Mouse (Mus musculus): ENCODE measurements at regions not wholly inside any gene's neighbourhood (a gene's known extent, or its start where the extent isn't known, plus 50 kb on each side); places are given as distances from the start of the nearest gene placed in this dataset.

DNA sequence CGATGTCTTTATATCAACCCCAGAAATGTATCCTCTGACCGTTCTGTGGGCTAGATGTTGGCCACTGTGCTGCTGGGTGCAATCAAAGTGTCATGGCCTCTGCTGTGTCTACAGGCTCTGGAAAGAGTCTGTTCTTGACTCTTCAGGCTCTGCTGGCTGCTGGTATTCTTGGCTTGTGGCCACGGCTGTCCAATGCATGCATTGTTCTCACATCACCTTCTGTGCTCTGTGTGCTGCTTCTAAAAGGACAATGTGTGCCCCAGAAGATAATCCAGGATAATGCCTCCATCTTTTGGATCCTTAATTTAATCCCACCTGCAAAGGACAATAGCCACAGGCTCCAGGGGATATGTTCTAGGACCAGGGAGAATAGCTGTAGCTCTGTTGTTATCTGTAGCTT lies 77.5 kb upstream of the Dapl1 start:
- TF ChIP-seq POLR2A (IDR thresholded peaks at IDR 0.05; ENCODE audit: borderline replicate concordance, extremely low read depth, insufficient read depth, insufficient read length, poor library complexity, severe bottlenecking) (no peak), CTCF (IDR thresholded peaks at IDR 0.05; ENCODE audit: borderline replicate concordance, extremely low read depth, insufficient read depth, insufficient read length) (no peak)

DNA sequence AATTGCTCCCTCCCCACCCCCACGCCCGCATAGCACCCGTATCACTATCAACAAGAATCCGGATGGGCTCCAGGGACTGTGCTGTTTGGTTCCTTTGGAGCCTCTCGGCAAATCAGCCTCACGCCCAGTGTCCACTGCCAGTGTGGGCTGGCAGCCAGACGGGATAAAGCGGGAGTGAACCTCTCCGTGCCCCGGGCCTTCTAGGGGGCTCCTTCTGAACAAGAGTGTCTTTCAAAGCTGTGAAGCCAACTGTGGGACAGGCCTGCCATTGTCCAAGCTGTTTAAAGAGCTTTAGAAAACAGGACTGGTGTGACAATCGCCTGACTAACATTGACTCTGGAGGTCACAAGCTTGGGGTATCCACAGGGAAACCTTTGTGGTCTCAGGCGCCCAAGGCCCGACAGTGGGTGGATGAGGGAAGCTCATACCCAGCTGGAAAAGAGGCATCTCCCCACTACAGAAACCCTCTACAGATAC lies 76.9 kb upstream of the Dapl1 start:
- DNase-seq (ENCODE audit: low read depth): peak; percentile 70
- no peak for TF ChIP-seq POLR2A (IDR thresholded peaks at IDR 0.05; ENCODE audit: borderline replicate concordance, extremely low read depth, insufficient read depth, insufficient read length, poor library complexity, severe bottlenecking)
- TF ChIP-seq CTCF (IDR thresholded peaks at IDR 0.05; ENCODE audit: borderline replicate concordance, extremely low read depth, insufficient read depth, insufficient read length): no peak

More for the DNA sequence above, 77.5 kb upstream of the Dapl1 start:
- no peak for DNase-seq (ENCODE audit: low read depth)

GRCm38 (mm10) chr2:59408040-59408587 lies 76.3 kb upstream of the Dapl1 start:
- DNase-seq (ENCODE audit: low read depth): no peak
- TF ChIP-seq POLR2A (IDR thresholded peaks at IDR 0.05; ENCODE audit: borderline replicate concordance, extremely low read depth, insufficient read depth, insufficient read length, poor library complexity, severe bottlenecking) (no peak), CTCF (IDR thresholded peaks at IDR 0.05; ENCODE audit: borderline replicate concordance, extremely low read depth, insufficient read depth, insufficient read length) (no peak)

DNA sequence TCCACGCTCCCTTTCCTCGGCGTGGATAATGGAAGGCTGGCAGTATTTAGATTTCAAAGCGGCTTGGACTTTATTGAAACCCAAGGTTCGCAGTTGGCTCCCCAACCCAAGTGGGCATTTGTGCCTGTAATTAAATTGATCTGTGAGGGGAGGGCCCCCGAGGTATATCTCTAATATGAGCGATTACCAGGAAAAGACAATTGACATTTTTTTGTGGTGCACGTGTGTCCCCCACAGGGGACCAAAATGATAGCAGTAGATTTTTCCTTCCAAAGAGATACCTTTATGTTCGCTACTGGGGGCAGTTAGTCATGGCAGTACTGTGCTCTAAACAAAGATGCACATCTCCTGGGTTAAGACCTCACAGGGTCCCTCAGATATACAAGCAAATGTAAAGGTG lies 69.8 kb upstream of the Dapl1 start:
- TF ChIP-seq CTCF (IDR thresholded peaks at IDR 0.05; ENCODE audit: borderline replicate concordance, extremely low read depth, insufficient read depth, insufficient read length) (no peak), POLR2A (IDR thresholded peaks at IDR 0.05; ENCODE audit: borderline replicate concordance, extremely low read depth, insufficient read depth, insufficient read length, poor library complexity, severe bottlenecking) (no peak)
- no peak for DNase-seq (ENCODE audit: low read depth)

- DNase-seq (ENCODE audit: low read depth): no peak
- no peak for TF ChIP-seq CTCF (IDR thresholded peaks at IDR 0.05; ENCODE audit: borderline replicate concordance, extremely low read depth, insufficient read depth, insufficient read length)
- no peak for TF ChIP-seq POLR2A (IDR thresholded peaks at IDR 0.05; ENCODE audit: borderline replicate concordance, extremely low read depth, insufficient read depth, insufficient read length, poor library complexity, severe bottlenecking)
Measured at GRCm38 (mm10) chr2:59416491-59417195, 67.8 kb upstream of the Dapl1 start.

DNA sequence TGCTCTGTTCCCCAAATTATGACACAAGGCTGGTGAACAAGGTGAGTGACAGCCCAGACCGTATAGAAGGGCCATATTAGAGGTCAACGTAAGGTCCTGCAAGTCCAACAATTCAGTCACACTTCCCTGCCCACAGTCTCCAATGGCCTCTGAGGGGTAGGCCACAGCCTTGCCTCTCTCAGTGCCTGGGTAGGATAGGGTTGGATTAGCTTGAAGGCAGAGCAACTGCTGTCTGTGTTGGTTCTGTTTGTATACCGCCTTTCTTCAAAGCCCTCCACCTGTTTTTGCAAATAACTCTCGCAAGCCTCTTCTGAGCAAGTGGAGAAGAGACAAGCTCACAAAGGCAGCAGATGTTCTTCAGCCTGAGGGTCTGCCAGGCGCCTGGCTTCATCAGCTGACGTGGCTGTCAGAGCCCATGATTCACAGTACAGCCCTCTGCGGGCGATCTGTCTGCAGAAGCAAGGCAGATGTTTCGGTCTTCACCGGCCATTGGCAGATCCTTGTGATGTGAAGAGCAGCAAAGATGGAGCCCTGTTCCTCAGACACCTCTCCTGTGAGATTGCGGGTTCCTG lies 67.0 kb upstream of the Dapl1 start:
- no peak for TF ChIP-seq POLR2A (IDR thresholded peaks at IDR 0.05; ENCODE audit: borderline replicate concordance, extremely low read depth, insufficient read depth, insufficient read length, poor library complexity, severe bottlenecking)
- TF ChIP-seq CTCF (IDR thresholded peaks at IDR 0.05; ENCODE audit: borderline replicate concordance, extremely low read depth, insufficient read depth, insufficient read length): no peak
- DNase-seq (ENCODE audit: low read depth): peak; percentile 71

DNA sequence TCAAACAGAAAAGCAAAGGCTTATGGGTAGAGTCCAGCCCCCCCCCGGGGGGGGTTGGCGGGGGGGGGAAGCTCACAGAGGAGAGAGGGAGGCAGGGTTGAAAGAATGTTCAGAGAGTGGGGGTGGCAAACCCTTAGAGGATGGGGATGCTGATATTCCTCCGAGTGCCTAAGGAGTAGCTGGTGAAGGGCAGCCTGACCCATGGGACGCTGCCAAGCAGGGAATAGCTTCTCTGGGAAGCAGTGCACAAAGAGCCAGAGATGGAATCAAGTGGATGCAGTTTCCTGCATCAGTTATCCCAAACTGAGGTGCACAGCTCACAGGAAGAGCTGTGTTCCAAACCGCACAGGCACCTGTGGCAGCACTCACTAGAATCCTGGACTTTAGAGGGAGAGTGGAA lies 64.0 kb upstream of the Dapl1 start:
- no peak for DNase-seq (ENCODE audit: low read depth)
- no peak for TF ChIP-seq POLR2A (IDR thresholded peaks at IDR 0.05; ENCODE audit: borderline replicate concordance, extremely low read depth, insufficient read depth, insufficient read length, poor library complexity, severe bottlenecking)
- no peak for TF ChIP-seq CTCF (IDR thresholded peaks at IDR 0.05; ENCODE audit: borderline replicate concordance, extremely low read depth, insufficient read depth, insufficient read length)

- TF ChIP-seq POLR2A (IDR thresholded peaks at IDR 0.05; ENCODE audit: borderline replicate concordance, extremely low read depth, insufficient read depth, insufficient read length, poor library complexity, severe bottlenecking): no peak
- no peak for TF ChIP-seq CTCF (IDR thresholded peaks at IDR 0.05; ENCODE audit: borderline replicate concordance, extremely low read depth, insufficient read depth, insufficient read length)
- peak; percentile 38 for DNase-seq (ENCODE audit: low read depth)
Measured at GRCm38 (mm10) chr2:59422291-59423242, 61.9 kb upstream of the Dapl1 start.

GRCm38 (mm10) chr2:59424205-59424604 lies 60.2 kb upstream of the Dapl1 start:
- DNase-seq (ENCODE audit: low read depth): no peak
- TF ChIP-seq POLR2A (IDR thresholded peaks at IDR 0.05; ENCODE audit: borderline replicate concordance, extremely low read depth, insufficient read depth, insufficient read length, poor library complexity, severe bottlenecking): no peak
- no peak for TF ChIP-seq CTCF (IDR thresholded peaks at IDR 0.05; ENCODE audit: borderline replicate concordance, extremely low read depth, insufficient read depth, insufficient read length)

GRCm38 (mm10) chr2:59424729-59425128 lies 59.7 kb upstream of the Dapl1 start:
- peak; percentile 67 for DNase-seq (ENCODE audit: low read depth)
- TF ChIP-seq POLR2A (IDR thresholded peaks at IDR 0.05; ENCODE audit: borderline replicate concordance, extremely low read depth, insufficient read depth, insufficient read length, poor library complexity, severe bottlenecking): no peak
- peak; percentile 44; the same call in 1 of the 2 replicates for TF ChIP-seq CTCF (IDR thresholded peaks at IDR 0.05; ENCODE audit: borderline replicate concordance, extremely low read depth, insufficient read depth, insufficient read length)

DNA sequence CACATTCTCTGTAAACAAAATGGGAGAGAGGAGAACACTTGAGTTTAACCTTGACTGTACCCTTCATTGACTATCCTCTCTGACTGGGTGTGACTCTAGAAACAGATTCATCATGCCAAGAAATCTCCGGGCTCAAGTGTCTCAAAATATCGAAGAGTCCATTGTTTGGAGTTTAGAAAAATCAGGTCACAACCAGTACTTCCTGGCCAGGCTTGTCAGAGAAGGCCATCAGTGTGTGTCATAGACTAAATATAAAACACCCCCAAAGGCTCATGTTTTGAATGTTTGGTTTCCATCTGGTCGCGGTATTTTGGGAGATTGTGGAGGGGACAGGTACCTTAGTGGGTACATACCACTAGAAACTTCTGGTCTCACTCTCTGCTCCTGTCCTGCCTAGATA lies 58.6 kb upstream of the Dapl1 start:
- DNase-seq (ENCODE audit: low read depth): no peak
- TF ChIP-seq CTCF (IDR thresholded peaks at IDR 0.05; ENCODE audit: borderline replicate concordance, extremely low read depth, insufficient read depth, insufficient read length): no peak
- TF ChIP-seq POLR2A (IDR thresholded peaks at IDR 0.05; ENCODE audit: borderline replicate concordance, extremely low read depth, insufficient read depth, insufficient read length, poor library complexity, severe bottlenecking): no peak
